Mouse (Mus musculus): ENCODE data around the gene Olfm1.

DNA sequence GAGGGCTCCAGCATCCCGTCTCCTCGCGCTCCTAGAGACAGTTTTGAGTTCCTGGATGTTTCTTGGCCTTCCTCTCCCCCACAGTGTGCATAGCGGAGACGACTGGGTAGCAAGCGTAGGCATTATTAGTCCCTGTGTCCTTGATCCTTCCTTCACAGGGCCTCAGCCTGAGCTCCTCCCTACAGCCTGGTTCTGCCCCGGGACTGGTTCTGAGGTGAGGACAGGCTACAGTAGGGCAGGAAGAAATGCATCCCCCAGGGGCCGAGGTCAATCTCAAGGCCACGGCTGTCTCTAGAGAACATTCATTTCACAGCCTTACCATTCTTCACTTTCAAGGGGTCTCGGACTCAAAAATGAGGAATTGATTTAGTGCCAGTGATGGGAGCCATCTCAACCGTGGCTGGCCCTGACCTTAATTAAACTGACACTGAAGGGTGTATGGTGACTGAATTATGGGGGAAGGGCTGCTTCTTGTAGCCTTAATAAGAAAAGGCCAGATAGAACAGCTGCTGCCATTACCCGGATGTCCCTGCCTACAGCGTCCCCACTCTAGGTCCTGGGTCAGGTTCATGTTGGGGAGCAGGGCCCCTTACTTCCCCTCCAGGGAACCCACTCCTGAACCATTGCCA lies 49.3 kb upstream of the Olfm1 start:
- TF ChIP-seq POLR2A (IDR thresholded peaks at IDR 0.05; ENCODE audit: control insufficient read depth, low read depth, low read length): no peak
- TF ChIP-seq CTCF (IDR thresholded peaks at IDR 0.05; ENCODE audit: control insufficient read depth, insufficient read depth, insufficient replicate concordance, low read depth, low read length): no peak
